Mouse (Mus musculus) limb, embryonic 15.5 days (tissue): Measurements from ENCODE around the gene Galnt15. TPM values are rescaled to one million over a fixed set of nuclear protein-coding genes. Genes with fewer than 3 reads are reported as not detected.

Experiments
- ATAC-seq: fragments of 200-750 bp; cut with Nextera tagmentation; 2 replicates; pipeline ENCODE4 v1.8.0; 2017; ENCODE audit warnings: low read depth, moderate TSS enrichment; ENCODE audit not compliant: insufficient number of reproducible peaks, low FRiP score, low TSS enrichment
- H3K27ac ChIP-seq: fragments of 300-500 bp; sonication (generic); 2 replicates; pipeline ENCODE4 v1.5.1; 2015; ENCODE audit warnings: moderate library complexity, mild to moderate bottlenecking, inconsistent platforms
- H3K27me3 ChIP-seq: fragments of 300-500 bp; sonication (generic); 2 replicates; pipeline ENCODE4 v1.6.1; 2015; ENCODE audit warnings: inconsistent platforms
- H3K36me3 ChIP-seq: fragments of 300-500 bp; sonication (generic); 2 replicates; pipeline ENCODE4 v1.6.1; 2015; ENCODE audit warnings: inconsistent platforms
- H3K4me1 ChIP-seq: fragments of 300-500 bp; sonication (generic); 2 replicates; pipeline ENCODE4 v1.6.1; 2015; ENCODE audit warnings: inconsistent platforms
- H3K4me2 ChIP-seq: fragments of 300-500 bp; sonication (generic); 2 replicates; pipeline ENCODE4 v1.6.1; 2015; ENCODE audit warnings: mild to moderate bottlenecking, inconsistent platforms
- H3K4me3 ChIP-seq: fragments of 300-500 bp; sonication (generic); 2 replicates; pipeline ENCODE4 v1.5.1; 2015; ENCODE audit warnings: mild to moderate bottlenecking, inconsistent platforms
- H3K9ac ChIP-seq: fragments of 300-500 bp; sonication (generic); 2 replicates; pipeline ENCODE4 v1.6.1; 2015; ENCODE audit warnings: inconsistent platforms
- H3K9me3 ChIP-seq: fragments of 300-500 bp; sonication (generic); 2 replicates; pipeline ENCODE4 v1.6.1; 2016; ENCODE audit warnings: inconsistent platforms
- WGBS: fragments of 180-500 bp; shearing (Covaris S2); methylation state at CpG from one replicate; pipeline ENCODE4 v1.1.7; 2015; 5-methylcytosine and 5-hydroxymethylcytosine counted together
- polyA plus RNA-seq: library from polyadenylated mRNA; unstranded; fragments of >200 nt; fragmentation: Nextera tagmentation; extraction: Ambion mirVana; gene quantifications from 2 replicates; pipeline ENCODE4 v1.2.1, GENCODE M21; 2015

Galnt15 gene
- polyA plus RNA-seq, 1 experiment from 2014 or later: 0.24 TPM

- WGBS: 83% methylated on average over 11 of the region's 11 CpGs
- Histone ChIP-seq H3K36me3 (peaks cover 51% of the 10 kb centered on the region), H3K4me2 (no peak overlapping the region)
These were observed 64.8 kb downstream of the Galnt15 start for GRCm38 (mm10) chr14:32093500-32094117.

GRCm38 (mm10) chr14:32095646-32096045, 66.9 kb downstream of the Galnt15 start:
- Histone ChIP-seq H3K27me3 (no peaks in the 10 kb centered on the region), H3K4me1 (peaks cover 8% of the 10 kb centered on the region; the same call in 1 of the 2 replicates), H3K36me3 (peaks cover 71% of the 10 kb centered on the region)

More at GRCm38 (mm10) chr14:32093500-32094117, 64.8 kb downstream of the Galnt15 start:
- no peaks in the 10 kb centered on the region for H3K27me3 ChIP-seq
- H3K4me3 ChIP-seq: no peak overlapping the region
- H3K9ac ChIP-seq: no peak overlapping the region
- peaks cover 8% of the 10 kb centered on the region; the same call in 1 of the 2 replicates for H3K4me1 ChIP-seq
- ATAC-seq: no peak
- H3K27ac ChIP-seq: no peak overlapping the region
- H3K9me3 ChIP-seq: no peaks in the 10 kb centered on the region

GRCm38 (mm10) chr14:32096740-32097139, 68.0 kb downstream of the Galnt15 start:
- ATAC-seq: no peak
- WGBS: 77% methylated on average over 5 of the region's 5 CpGs

More at GRCm38 (mm10) chr14:32095646-32096045, 66.9 kb downstream of the Galnt15 start:
- H3K4me3 ChIP-seq: no peak overlapping the region
- H3K9me3 ChIP-seq: no peaks in the 10 kb centered on the region
- H3K9ac ChIP-seq: no peak overlapping the region
- ATAC-seq: no peak
- no peak overlapping the region for H3K4me2 ChIP-seq
- 77% methylated on average over 5 of the region's 5 CpGs for WGBS
- no peak overlapping the region for H3K27ac ChIP-seq

GRCm38 (mm10) chr14:32097691-32098090, 68.9 kb downstream of the Galnt15 start:
- H3K27ac ChIP-seq: no peak overlapping the region
- H3K4me3 ChIP-seq: no peak overlapping the region
- WGBS: 86% methylated on average over 7 of the region's 7 CpGs
- no peaks in the 10 kb centered on the region for H3K9me3 ChIP-seq
- no peaks in the 10 kb centered on the region for H3K27me3 ChIP-seq
- no peak overlapping the region for H3K9ac ChIP-seq
- no peak overlapping the region for H3K4me2 ChIP-seq
- H3K36me3 ChIP-seq: peaks cover 67% of the 10 kb centered on the region
- no peak for ATAC-seq
- no peaks in the 10 kb centered on the region for H3K4me1 ChIP-seq

More at GRCm38 (mm10) chr14:32096740-32097139, 68.0 kb downstream of the Galnt15 start:
- Histone ChIP-seq H3K27ac (no peak overlapping the region), H3K4me3 (no peak overlapping the region), H3K4me1 (no peaks in the 10 kb centered on the region), H3K9ac (no peak overlapping the region), H3K9me3 (no peaks in the 10 kb centered on the region), H3K27me3 (no peaks in the 10 kb centered on the region), H3K36me3 (peaks cover 72% of the 10 kb centered on the region), H3K4me2 (no peak overlapping the region)

- Histone ChIP-seq H3K27ac (no peak overlapping the region), H3K9ac (no peak overlapping the region), H3K36me3 (peaks cover 68% of the 10 kb centered on the region), H3K4me2 (no peak overlapping the region), H3K4me1 (no peaks in the 10 kb centered on the region), H3K27me3 (no peaks in the 10 kb centered on the region), H3K9me3 (no peaks in the 10 kb centered on the region), H3K4me3 (no peak overlapping the region)
- no peak for ATAC-seq
- 91% methylated on average over 3 of the region's 3 CpGs for WGBS
These were observed 70.2 kb downstream of the Galnt15 start for GRCm38 (mm10) chr14:32098951-32099350.

GRCm38 (mm10) chr14:32103556-32103955, 74.8 kb downstream of the Galnt15 start:
- Histone ChIP-seq H3K9me3 (no peaks in the 10 kb centered on the region), H3K36me3 (peaks cover 30% of the 10 kb centered on the region), H3K27ac (no peak overlapping the region), H3K4me2 (no peak overlapping the region), H3K9ac (no peak overlapping the region), H3K4me3 (no peak overlapping the region), H3K27me3 (no peaks in the 10 kb centered on the region), H3K4me1 (no peaks in the 10 kb centered on the region)
- WGBS: 86% methylated on average over 4 of the region's 4 CpGs
- ATAC-seq: no peak

- no peak for ATAC-seq
- Histone ChIP-seq H3K36me3 (peaks cover 9% of the 10 kb centered on the region; the same call in 1 of the 2 replicates), H3K4me1 (no peaks in the 10 kb centered on the region), H3K4me3 (no peak overlapping the region), H3K27ac (no peak overlapping the region), H3K9me3 (no peaks in the 10 kb centered on the region), H3K27me3 (no peaks in the 10 kb centered on the region), H3K4me2 (no peak overlapping the region), H3K9ac (no peak overlapping the region)
- 51% methylated on average over 7 of the region's 7 CpGs for WGBS
These were observed 76.9 kb downstream of the Galnt15 start for GRCm38 (mm10) chr14:32105663-32106062.

GRCm38 (mm10) chr14:32106911-32107310, 78.1 kb downstream of the Galnt15 start:
- Histone ChIP-seq H3K27ac (no peak overlapping the region), H3K4me3 (no peak overlapping the region), H3K36me3 (peaks cover 7% of the 10 kb centered on the region; the same call in 1 of the 2 replicates), H3K9ac (no peak overlapping the region), H3K27me3 (no peaks in the 10 kb centered on the region), H3K9me3 (no peaks in the 10 kb centered on the region), H3K4me1 (no peaks in the 10 kb centered on the region), H3K4me2 (no peak overlapping the region)
- WGBS: 86% methylated on average over 4 of the region's 4 CpGs
- ATAC-seq: no peak

Other genes with a start within 250 kb of the Galnt15 start
- gene Ankrd28, start 198.3 kb upstream of the Galnt15 start, polyA plus RNA-seq: 9.8 and 10.0 TPM in 2 replicates
- gene Oxnad1, start 56.4 kb downstream of the Galnt15 start, polyA plus RNA-seq: 17.4 and 22.0 TPM in 2 replicates
- 74.3 and 76.6 TPM in 2 replicates for gene Dph3, start 56.7 kb downstream of the Galnt15 start, polyA plus RNA-seq
- not detected in 2 replicates for gene Msmb, start 113.0 kb downstream of the Galnt15 start, polyA plus RNA-seq
- gene Ncoa4, start 130.9 kb downstream of the Galnt15 start, polyA plus RNA-seq: 99.3 and 104 TPM in 2 replicates
- 269 and 291 TPM in 2 replicates for gene Timm23, start 172.9 kb downstream of the Galnt15 start, polyA plus RNA-seq
- gene Parg, start 173.0 kb downstream of the Galnt15 start, polyA plus RNA-seq: 33.8 and 37.7 TPM in 2 replicates